Mouse (Mus musculus) neutrophil, adult 83 days (primary cell): ENCODE data around the gene Vcpkmt. TPM values are rescaled to one million over a fixed set of nuclear protein-coding genes. Genes with fewer than 3 reads are reported as not detected.

Experiments
- total RNA-seq, 2 experiments: library from RNA; stranded (reverse); gene quantifications; one replicate each; pipeline ENCODE4 v1.2.4; 2023

The Vcpkmt gene
- 1 to 10 TPM; 3.6 to 4.1 TPM for total RNA-seq

DNA sequence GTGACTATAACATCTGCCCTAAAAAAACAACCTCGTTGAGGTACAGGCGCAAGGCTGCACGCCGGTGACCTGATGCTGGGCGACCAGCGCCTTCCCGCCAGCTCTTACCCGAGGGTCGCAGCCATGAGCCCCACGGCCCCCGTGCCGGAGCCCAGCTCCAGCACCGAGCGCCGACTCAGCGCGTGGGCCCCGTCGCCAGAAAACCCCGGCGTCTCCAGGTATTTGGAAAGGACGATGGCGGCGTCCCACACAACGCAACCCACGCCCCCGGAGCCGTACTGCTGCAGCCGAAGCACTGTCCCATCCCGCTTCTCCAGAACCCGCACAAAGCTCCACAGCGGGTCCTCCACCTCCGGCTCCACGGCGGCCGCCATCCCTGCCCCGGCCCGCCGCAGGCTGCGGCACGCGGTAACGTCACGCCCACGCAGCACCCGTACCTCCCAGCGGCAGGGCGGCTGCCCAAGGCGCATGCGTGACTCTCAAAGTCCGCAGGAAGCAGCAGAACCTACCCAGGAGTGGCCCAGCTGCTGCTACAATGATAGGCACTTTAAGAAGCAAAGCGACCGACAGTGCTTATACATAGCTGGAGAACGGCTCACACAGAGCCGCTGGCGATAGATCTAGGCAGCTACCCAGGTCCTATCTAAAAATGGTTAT, at the start of gene Vcpkmt:
TSS of gene Vcpkmt (minus strand) at position 416 of the 657 bp plus-strand sequence.

Other genes with a start within 250 kb of the Vcpkmt start
- gene Nemf, start 225.9 kb downstream of the Vcpkmt start, total RNA-seq, result 10 to 100 TPM; 28.9 to 36.5 TPM
- 100 to 1,000 TPM; 129 to 130 TPM for gene Arf6, start 210.9 kb downstream of the Vcpkmt start, total RNA-seq
- gene Gm9887, start 210.6 kb downstream of the Vcpkmt start, total RNA-seq, result not detected
- gene Sos2, start 98.8 kb upstream of the Vcpkmt start, total RNA-seq, result 10 to 100 TPM; 62.8 to 74.8 TPM
- gene L2hgdh, start 141.8 kb upstream of the Vcpkmt start, total RNA-seq, result 1 to 10 TPM; 3.3 to 5.3 TPM
- gene Atp5s, start 141.9 kb upstream of the Vcpkmt start, total RNA-seq, result 1 to 10 TPM; 5.4 to 5.7 TPM
- under 1 TPM; 0.20 to 0.93 TPM for gene Cdkl1, start 208.2 kb upstream of the Vcpkmt start, total RNA-seq